Mouse (Mus musculus) embryonic facial prominence, embryonic 13.5 days (tissue): ENCODE data around the gene Sema7a. TPM values are rescaled to one million over a fixed set of nuclear protein-coding genes. Genes with fewer than 3 reads are reported as not detected.

ENCODE experiments used
- ATAC-seq: fragments of 200-750 bp; cut with Nextera tagmentation; 2 replicates; pipeline ENCODE4 v1.8.0; 2017; ENCODE audit warnings: low read depth; ENCODE audit not compliant: insufficient number of reproducible peaks, insufficient read depth, low FRiP score, low TSS enrichment
- H3K27ac ChIP-seq: fragments of 300-500 bp; sonication (generic); 2 replicates; pipeline ENCODE4 v1.5.1; 2015; ENCODE audit warnings: moderate library complexity, mild to moderate bottlenecking, inconsistent platforms
- H3K27me3 ChIP-seq: fragments of 300-500 bp; sonication (generic); 2 replicates; pipeline ENCODE4 v1.6.1; 2015; ENCODE audit warnings: mild to moderate bottlenecking, inconsistent platforms
- H3K36me3 ChIP-seq: fragments of 300-500 bp; sonication (generic); 2 replicates; pipeline ENCODE4 v1.6.1; 2015; ENCODE audit warnings: mild to moderate bottlenecking, inconsistent platforms
- H3K4me1 ChIP-seq: fragments of 300-500 bp; sonication (generic); 2 replicates; pipeline ENCODE4 v1.6.1; 2015; ENCODE audit warnings: inconsistent platforms
- H3K4me2 ChIP-seq: fragments of 300-500 bp; sonication (generic); 2 replicates; pipeline ENCODE4 v1.6.1; 2015; ENCODE audit warnings: moderate library complexity, mild to moderate bottlenecking, inconsistent platforms
- H3K4me3 ChIP-seq: fragments of 300-500 bp; sonication (generic); 2 replicates; pipeline ENCODE4 v1.5.1; 2015; ENCODE audit warnings: mild to moderate bottlenecking, inconsistent platforms
- H3K9ac ChIP-seq: fragments of 300-500 bp; sonication (generic); 2 replicates; pipeline ENCODE4 v1.6.1; 2015; ENCODE audit warnings: mild to moderate bottlenecking, inconsistent platforms
- H3K9me3 ChIP-seq: fragments of 300-500 bp; sonication (generic); 2 replicates; pipeline ENCODE4 v1.6.1; 2016; ENCODE audit warnings: inconsistent platforms
- WGBS: fragments of 180-500 bp; shearing (Covaris S2); methylation state at CpG from one replicate; pipeline ENCODE4 v1.1.7; 2015; ENCODE audit warnings: mixed read lengths; 5-methylcytosine and 5-hydroxymethylcytosine counted together
- polyA plus RNA-seq: library from polyadenylated mRNA; unstranded; fragments of >200 nt; fragmentation: Nextera tagmentation; extraction: Ambion mirVana; gene quantifications from 2 replicates; pipeline ENCODE4 v1.2.1, GENCODE M21; 2015

Sema7a gene
- 0.55 and 1.0 TPM in 2 replicates for polyA plus RNA-seq

DNA sequence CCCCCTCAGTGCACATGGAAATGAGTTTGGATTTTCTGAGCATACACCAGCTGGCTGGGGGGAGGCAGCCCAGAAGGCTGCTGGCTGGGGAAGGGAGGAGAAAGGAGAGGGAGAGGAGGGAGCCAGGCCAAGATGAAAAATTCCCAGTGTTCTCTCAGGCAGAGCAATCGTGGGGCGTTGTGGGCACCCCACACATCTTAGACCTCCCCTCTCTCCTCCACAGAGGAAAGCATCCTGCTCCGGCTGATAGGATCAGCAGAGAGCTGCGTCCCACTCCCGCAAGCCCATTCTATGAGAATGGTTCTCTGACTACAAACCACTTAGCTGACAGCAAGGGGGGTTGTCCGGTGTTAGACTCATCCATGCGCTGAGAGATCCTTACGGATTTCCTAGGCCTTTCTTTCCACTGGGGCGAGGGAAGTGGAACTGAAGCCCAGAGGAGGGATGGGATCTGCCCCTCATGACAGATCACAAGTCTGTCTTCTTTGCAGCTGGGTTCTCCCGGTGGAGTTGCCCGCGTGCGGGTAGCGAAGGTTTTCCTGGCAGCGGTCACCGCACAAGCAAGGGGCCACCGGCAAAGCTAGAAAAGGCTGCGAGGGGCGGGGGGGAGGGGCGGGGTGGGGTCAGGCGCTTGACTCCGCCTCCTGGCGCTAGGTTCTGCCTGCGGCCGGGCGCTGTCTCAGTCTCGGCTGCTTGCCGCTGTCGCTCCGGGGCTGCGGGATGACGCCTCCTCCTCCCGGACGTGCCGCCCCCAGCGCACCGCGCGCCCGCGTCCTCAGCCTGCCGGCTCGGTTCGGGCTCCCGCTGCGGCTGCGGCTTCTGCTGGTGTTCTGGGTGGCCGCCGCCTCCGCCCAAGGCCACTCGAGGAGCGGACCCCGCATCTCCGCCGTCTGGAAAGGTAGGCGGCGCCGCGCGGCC is at the start of gene Sema7a:
Gene Sema7a (plus strand): TSS at position 682 of the 918 bp plus-strand sequence.
- Histone ChIP-seq H3K27ac (no peak within 1 kb of the TSS; the same call in 1 of the 2 replicates), H3K27me3 (peaks cover 75% of the 10 kb centered on the region), H3K36me3 (no peaks in the 10 kb centered on the region), H3K4me2 (peak within 1 kb of the TSS; percentile 98), H3K9ac (peak within 1 kb of the TSS; percentile 76), H3K9me3 (no peaks in the 10 kb centered on the region), H3K4me3 (peak within 1 kb of the TSS; percentile 69), H3K4me1 (peaks cover 24% of the 10 kb centered on the region)
- WGBS = 2% methylated on average over 59 of the region's 60 CpGs
- ATAC-seq = 0 out of 2 replicates have a peak, but pooled peaks have one; percentile 39

DNA sequence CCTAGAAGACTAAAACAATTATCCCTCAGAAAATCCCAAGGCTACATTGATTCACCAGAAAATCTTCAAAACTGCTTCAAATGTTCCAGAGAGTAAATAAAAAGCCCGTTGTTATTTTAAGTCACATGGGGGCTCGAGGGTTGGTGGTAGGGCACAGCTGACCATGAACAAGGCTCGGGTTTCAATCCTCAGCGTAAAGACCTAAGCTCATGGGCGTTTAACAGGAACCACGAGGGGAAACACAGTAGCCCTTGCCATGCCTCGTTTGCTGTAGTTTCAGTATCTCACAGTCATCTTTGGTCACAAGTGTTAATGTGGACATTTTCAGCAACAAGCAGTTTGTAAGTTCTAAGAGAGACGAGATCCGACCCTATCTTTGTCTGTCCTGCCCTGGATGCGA is 39.4 kb upstream of the Sema7a start:
- WGBS = 32% methylated on average over 10 of the region's 10 CpGs
- no peaks in the 10 kb centered on the region for H3K27me3 ChIP-seq
- H3K4me1 ChIP-seq = 0 out of 2 replicates have a peak, but pooled peaks cover 3% of the 10 kb centered on the region
- H3K4me2 ChIP-seq = no peak overlapping the region
- H3K9me3 ChIP-seq = no peaks in the 10 kb centered on the region
- no peak overlapping the region for H3K4me3 ChIP-seq
- H3K27ac ChIP-seq = no peak overlapping the region
- no peaks in the 10 kb centered on the region for H3K36me3 ChIP-seq
- no peak overlapping the region for H3K9ac ChIP-seq
- ATAC-seq = no peak

DNA sequence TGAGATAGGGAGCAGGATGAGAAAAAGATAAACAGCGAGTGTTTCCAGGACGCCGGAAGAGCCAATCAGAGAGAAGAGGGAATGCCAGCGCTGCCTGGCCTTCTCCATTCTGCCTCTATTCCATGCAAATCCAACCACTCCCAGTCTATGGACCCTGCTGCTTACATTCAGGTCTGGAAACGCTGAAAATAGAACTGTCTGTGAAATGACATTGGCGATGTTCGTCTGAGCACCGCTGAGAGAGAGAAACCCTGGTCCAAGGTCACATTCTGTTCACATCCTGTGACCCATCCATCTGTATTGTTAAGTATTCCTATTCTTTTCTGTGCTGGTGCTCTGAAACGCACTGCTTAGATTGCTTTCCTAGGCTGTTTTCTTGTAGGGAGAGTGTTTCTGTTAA is 38.7 kb upstream of the Sema7a start:
- 44% methylated on average over 9 of the region's 9 CpGs for WGBS
- Histone ChIP-seq H3K9me3 (no peaks in the 10 kb centered on the region), H3K27me3 (no peaks in the 10 kb centered on the region), H3K4me3 (no peak overlapping the region), H3K36me3 (no peaks in the 10 kb centered on the region), H3K4me1 (0 out of 2 replicates have a peak, but pooled peaks cover 3% of the 10 kb centered on the region), H3K27ac (no peak overlapping the region), H3K9ac (no peak overlapping the region; the same call in 1 of the 2 replicates), H3K4me2 (no peak overlapping the region)
- no peak for ATAC-seq

DNA sequence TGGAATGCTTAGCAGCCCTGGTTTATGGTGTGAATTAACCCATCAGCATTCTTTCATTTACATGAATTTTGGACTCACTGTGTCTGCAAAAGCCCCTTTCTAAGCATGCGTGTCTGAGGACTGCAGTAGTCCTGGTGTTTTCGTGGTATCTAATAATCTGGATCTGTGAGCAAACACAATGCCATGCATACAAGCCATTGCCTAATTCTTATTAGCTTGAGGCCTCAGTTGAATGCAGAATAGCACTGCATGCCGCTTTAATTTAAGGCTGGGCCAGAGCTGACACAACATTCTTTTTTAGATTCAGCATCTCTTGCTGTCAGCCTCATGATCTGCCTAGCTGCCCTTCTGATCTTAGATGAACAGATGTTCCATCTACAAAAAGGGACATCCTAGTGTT is 38.3 kb upstream of the Sema7a start:
- ATAC-seq = no peak
- no peaks in the 10 kb centered on the region for H3K9me3 ChIP-seq
- H3K4me2 ChIP-seq = no peak overlapping the region
- no peaks in the 10 kb centered on the region for H3K27me3 ChIP-seq
- no peak overlapping the region for H3K27ac ChIP-seq
- 0 out of 2 replicates have a peak, but pooled peaks cover 3% of the 10 kb centered on the region for H3K4me1 ChIP-seq
- WGBS = 75% methylated on average over 3 of the region's 3 CpGs
- no peak overlapping the region; the same call in 1 of the 2 replicates for H3K9ac ChIP-seq
- no peaks in the 10 kb centered on the region for H3K36me3 ChIP-seq
- H3K4me3 ChIP-seq = no peak overlapping the region

DNA sequence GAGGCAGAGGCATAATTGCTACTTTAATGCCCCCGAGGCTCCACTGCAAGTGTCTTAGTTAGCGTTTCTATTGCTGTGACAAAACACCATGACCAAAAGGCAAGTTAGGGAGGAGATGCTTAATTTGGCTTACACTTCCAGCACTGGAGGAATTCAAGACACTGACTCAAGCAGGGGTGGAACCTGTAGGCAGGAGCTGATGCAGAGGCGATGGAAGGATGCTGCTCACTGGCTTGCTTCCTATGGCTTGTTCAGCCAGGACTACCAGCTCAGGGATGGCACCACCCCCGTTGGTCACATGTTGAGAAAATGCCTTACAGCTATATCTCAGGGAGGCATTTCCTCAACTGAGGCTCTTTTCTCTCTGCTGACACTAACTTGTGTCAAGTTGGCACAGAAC is 37.8 kb upstream of the Sema7a start:
- Histone ChIP-seq H3K4me2 (no peak overlapping the region), H3K36me3 (no peaks in the 10 kb centered on the region), H3K4me3 (no peak overlapping the region), H3K27me3 (no peaks in the 10 kb centered on the region), H3K9ac (no peak overlapping the region), H3K9me3 (no peaks in the 10 kb centered on the region), H3K4me1 (0 out of 2 replicates have a peak, but pooled peaks cover 3% of the 10 kb centered on the region), H3K27ac (no peak overlapping the region)
- 60% methylated on average over 4 of the region's 4 CpGs for WGBS
- no peak for ATAC-seq

DNA sequence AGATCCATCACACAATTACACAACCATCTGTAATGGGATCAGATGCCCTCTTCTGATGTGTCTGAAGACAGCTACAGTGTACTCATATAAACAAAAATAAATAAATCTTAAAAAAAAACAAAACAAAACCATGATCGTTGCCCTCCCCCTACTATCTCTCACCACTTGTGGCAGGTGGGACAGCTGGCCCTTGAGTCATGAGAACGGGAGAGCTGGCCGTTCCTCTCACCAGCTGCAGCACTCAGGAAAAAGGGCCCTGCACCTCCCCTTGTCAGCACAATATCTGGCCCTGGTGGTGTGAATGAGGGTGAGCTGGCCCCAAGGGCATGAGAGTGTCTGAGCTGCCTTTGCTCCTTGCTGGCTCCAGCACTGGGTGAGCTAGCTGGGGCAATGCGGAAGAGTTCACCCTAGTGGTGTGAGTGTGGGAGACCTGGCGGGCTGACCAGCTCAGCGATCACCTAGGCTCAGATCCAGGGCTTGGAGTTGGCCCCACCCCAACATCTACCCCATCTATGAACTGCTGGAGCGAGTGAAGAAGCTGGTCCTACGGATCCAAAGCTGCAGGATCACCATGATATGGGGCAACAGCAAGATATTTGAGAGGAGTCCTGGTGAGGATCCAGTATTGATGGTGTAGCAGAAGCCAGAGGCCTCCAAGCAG is 36.2 kb upstream of the Sema7a start:
- H3K9ac ChIP-seq = no peak overlapping the region
- 83% methylated on average over 8 of the region's 8 CpGs for WGBS
- ATAC-seq = no peak
- H3K27ac ChIP-seq = no peak overlapping the region
- 0 out of 2 replicates have a peak, but pooled peaks cover 3% of the 10 kb centered on the region for H3K4me1 ChIP-seq
- no peaks in the 10 kb centered on the region for H3K9me3 ChIP-seq
- H3K36me3 ChIP-seq = no peaks in the 10 kb centered on the region
- H3K27me3 ChIP-seq = no peaks in the 10 kb centered on the region
- H3K4me3 ChIP-seq = no peak overlapping the region
- no peak overlapping the region for H3K4me2 ChIP-seq

DNA sequence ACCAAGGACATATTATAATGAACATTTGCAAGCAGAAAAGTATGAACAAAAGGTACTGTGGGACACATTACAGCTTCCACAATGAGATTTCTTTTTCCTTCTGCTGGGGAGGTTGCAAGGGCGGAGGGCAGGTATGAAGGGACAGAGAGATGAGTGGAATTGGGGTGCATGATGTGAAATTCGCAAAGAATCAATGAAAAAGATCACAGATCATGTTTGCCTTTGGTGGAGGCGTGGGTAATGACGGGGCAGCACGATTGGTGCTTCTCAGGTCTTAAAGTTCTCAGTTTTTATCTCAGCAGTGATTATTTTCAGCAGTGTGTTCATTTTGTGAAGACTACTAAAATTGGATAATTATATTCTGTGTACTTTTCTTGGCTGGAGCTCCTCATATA is 35.7 kb upstream of the Sema7a start:
- 85% methylated on average over 5 of the region's 5 CpGs for WGBS
- no peaks in the 10 kb centered on the region for H3K9me3 ChIP-seq
- H3K4me2 ChIP-seq = no peak overlapping the region
- no peaks in the 10 kb centered on the region for H3K36me3 ChIP-seq
- 0 out of 2 replicates have a peak, but pooled peaks cover 3% of the 10 kb centered on the region for H3K4me1 ChIP-seq
- H3K9ac ChIP-seq = no peak overlapping the region
- ATAC-seq = no peak
- H3K27me3 ChIP-seq = no peaks in the 10 kb centered on the region
- H3K27ac ChIP-seq = no peak overlapping the region
- no peak overlapping the region for H3K4me3 ChIP-seq

DNA sequence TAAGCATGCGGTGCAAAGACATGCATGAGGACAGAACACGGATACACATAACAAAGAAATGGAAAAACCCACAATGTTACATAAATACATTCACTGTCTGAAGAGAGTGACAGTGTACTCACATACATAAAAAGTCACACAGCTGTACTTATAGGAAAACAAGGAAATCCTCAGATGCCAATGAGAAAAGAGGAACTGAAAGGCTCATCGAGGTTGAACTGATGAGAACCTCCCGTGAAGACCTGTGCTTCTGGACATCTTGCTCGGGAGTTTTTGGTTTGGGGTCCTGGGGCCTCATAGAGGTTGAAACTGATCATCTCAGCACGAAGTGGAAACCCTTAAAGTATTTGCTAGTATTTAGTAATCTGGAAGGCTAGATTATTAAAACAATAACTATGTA is 32.7 kb upstream of the Sema7a start:
- Histone ChIP-seq H3K4me2 (no peak overlapping the region), H3K4me3 (no peak overlapping the region), H3K9me3 (no peaks in the 10 kb centered on the region), H3K9ac (no peak overlapping the region), H3K27ac (no peak overlapping the region), H3K4me1 (peaks cover 13% of the 10 kb centered on the region), H3K36me3 (no peaks in the 10 kb centered on the region), H3K27me3 (no peaks in the 10 kb centered on the region)
- 79% methylated on average over 6 of the region's 6 CpGs for WGBS
- no peak for ATAC-seq

DNA sequence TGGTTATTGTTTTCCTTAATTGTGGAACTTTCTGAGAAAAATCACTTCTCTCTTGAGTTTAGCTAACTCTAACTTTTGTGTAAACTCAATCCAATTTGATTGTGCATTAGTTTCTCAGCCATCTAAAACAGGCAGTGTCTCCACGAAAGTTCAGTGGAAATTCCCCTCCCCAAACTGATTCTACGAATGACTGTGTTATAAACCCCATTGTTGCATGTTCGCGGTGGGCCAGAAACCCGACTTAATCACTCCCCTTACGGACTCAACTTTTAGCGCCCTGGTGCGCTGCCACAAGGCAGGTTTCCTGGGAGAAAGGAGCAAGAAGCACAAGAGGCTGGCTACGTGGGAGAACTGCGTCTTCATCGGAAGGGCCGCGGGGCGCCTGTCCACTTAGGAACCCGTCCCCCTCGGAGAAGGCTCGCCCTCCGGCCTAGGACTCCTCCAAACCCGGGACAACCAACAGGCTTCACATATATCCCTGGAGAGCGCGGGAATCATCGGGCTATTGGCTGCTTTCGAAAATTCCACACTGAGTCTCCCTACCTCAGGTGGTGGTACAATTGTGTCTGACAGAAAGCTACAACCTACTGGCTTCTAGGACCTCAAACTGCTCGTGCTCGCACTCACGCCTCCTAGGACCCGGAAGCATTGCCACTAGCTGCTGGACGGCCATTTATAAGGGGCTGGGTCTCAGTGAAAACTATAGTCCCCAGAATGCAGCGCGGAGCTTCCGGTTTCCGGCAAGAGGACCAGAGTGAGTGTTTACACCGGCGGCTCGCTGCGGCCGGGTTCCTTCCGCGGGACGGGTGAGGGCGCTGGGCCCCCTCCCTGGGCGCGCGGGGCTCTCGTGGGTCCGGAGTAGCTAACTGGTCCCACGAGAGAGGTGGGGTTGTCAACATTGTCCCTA is 29.4 kb upstream of the Sema7a start, which contains the start of gene Ubl7:
Gene Ubl7 (plus strand): TSS at position 726 of the 907 bp plus-strand sequence.
- H3K27ac ChIP-seq = peak within 1 kb of the TSS; percentile 81
- H3K4me2 ChIP-seq = peak within 1 kb of the TSS; percentile 80
- peaks cover 10% of the 10 kb centered on the region for H3K36me3 ChIP-seq
- peaks cover 13% of the 10 kb centered on the region for H3K4me1 ChIP-seq
- H3K9me3 ChIP-seq = no peaks in the 10 kb centered on the region
- under 1% methylated on average over 47 of the region's 47 CpGs for WGBS
- H3K9ac ChIP-seq = peak within 1 kb of the TSS; percentile 82
- ATAC-seq = peak; percentile 89
- H3K4me3 ChIP-seq = peak within 1 kb of the TSS; percentile 81
- no peaks in the 10 kb centered on the region for H3K27me3 ChIP-seq

DNA sequence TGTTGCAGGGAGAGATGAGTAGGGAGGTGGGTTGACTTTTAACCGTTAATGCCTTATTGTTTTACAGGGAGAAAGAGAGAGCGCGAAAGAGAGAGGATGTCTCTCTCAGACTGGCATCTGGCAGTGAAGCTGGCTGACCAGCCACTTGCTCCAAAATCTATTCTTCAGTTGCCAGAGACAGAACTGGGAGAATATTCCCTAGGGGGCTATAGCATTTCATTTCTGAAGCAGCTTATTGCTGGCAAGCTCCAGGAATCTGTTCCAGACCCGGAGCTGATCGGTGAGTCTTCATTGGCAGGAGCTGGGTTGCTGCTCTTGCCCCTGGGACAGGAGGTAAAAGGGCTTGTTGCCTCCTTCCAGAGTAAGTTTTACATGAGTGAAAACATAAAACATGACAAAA is 27.3 kb upstream of the Sema7a start:
- Histone ChIP-seq H3K4me1 (peaks cover 13% of the 10 kb centered on the region), H3K4me3 (no peak overlapping the region), H3K4me2 (peak overlapping the region; percentile 5; the same call in 1 of the 2 replicates), H3K9me3 (no peaks in the 10 kb centered on the region), H3K27me3 (no peaks in the 10 kb centered on the region), H3K27ac (no peak overlapping the region), H3K9ac (no peak overlapping the region), H3K36me3 (peaks cover 16% of the 10 kb centered on the region)
- no peak for ATAC-seq
- WGBS = 76% methylated on average over 5 of the region's 5 CpGs
